Mouse (Mus musculus) adrenal gland, postnatal 14 days (tissue): ENCODE results near the gene Accsl. TPM values are rescaled to one million over a fixed set of nuclear protein-coding genes. Genes with fewer than 3 reads are reported as not detected.
A peak's percentile ranks its signal among the peaks of the same experiment; 100 is the strongest.

Experiments
- DNase-seq: peaks from one replicate; pipeline ENCODE4 v3.0.0; 2021; ENCODE audit warnings: mixed read lengths
- total RNA-seq: library from RNA; stranded (reverse); gene quantifications from 2 replicates; pipeline ENCODE4 v1.2.3, GENCODE M21; 2021

Accsl gene
- total RNA-seq, 1 experiment from 2014 or later: 1.2 TPM

GRCm38 (mm10) chr2:93874606-93875005 lies 5.6 kb upstream of the Accsl start:
- no peak for DNase-seq

GRCm38 (mm10) chr2:93874227-93874514 lies 5.2 kb upstream of the Accsl start:
- DNase-seq: no peak

- DNase-seq: no peak
Observed at GRCm38 (mm10) chr2:93873449-93874226, 4.7 kb upstream of the Accsl start.

GRCm38 (mm10) chr2:93872257-93872656 lies 3.3 kb upstream of the Accsl start:
- no peak for DNase-seq

- no peak for DNase-seq
Observed at GRCm38 (mm10) chr2:93871411-93871925, 2.5 kb upstream of the Accsl start.

GRCm38 (mm10) chr2:93870842-93871241 lies 1.9 kb upstream of the Accsl start:
- DNase-seq: peak; percentile 90

GRCm38 (mm10) chr2:93868566-93868965 lies 391 bp downstream of the Accsl start:
- no peak for DNase-seq

- DNase-seq: no peak
Observed at GRCm38 (mm10) chr2:93863229-93863628, 5.7 kb downstream of the Accsl start.

- no peak for DNase-seq
Observed at GRCm38 (mm10) chr2:93858845-93859244, 10.1 kb downstream of the Accsl start.

GRCm38 (mm10) chr2:93851303-93851702 lies 17.7 kb downstream of the Accsl start:
- no peak for DNase-seq

- no peak for DNase-seq
Observed at GRCm38 (mm10) chr2:93850317-93850944, 18.5 kb downstream of the Accsl start.

GRCm38 (mm10) chr2:93849505-93850089 lies 19.4 kb downstream of the Accsl start, which contains the start of gene Accs:
Gene Accs (minus strand): TSS chr2:93849943.
- DNase-seq: peak; percentile 88

- no peak for DNase-seq
Observed at GRCm38 (mm10) chr2:93841349-93841748, 27.6 kb downstream of the Accsl start.

- no peak for DNase-seq
Observed at GRCm38 (mm10) chr2:93840109-93840508, 28.8 kb downstream of the Accsl start.

GRCm38 (mm10) chr2:93838931-93839330 lies 30.0 kb downstream of the Accsl start:
- DNase-seq: no peak

GRCm38 (mm10) chr2:93836232-93836785 lies 32.6 kb downstream of the Accsl start:
- no peak for DNase-seq

GRCm38 (mm10) chr2:93835596-93835995 lies 33.4 kb downstream of the Accsl start:
- no peak for DNase-seq

GRCm38 (mm10) chr2:93823519-93823918 lies 45.4 kb downstream of the Accsl start:
- DNase-seq: peak; percentile 85

- peak; percentile 95 for DNase-seq
Observed at GRCm38 (mm10) chr2:93822045-93822749, 46.8 kb downstream of the Accsl start, which contains the start of gene Ext2. Gene Ext2 (minus strand): TSS chr2:93822568.

- DNase-seq: no peak
Observed at GRCm38 (mm10) chr2:93817791-93818190, 51.2 kb downstream of the Accsl start.

- DNase-seq: no peak
Observed at GRCm38 (mm10) chr2:93813343-93813742, 55.6 kb downstream of the Accsl start.

GRCm38 (mm10) chr2:93811812-93812211 lies 57.1 kb downstream of the Accsl start:
- DNase-seq: peak; percentile 80
